Mouse (Mus musculus) right cerebral cortex, postnatal 36 days (tissue): ENCODE measurements around the gene Fam161b.

Experiments
- DNase-seq, 2 experiments: peaks; one replicate each; pipeline ENCODE4 v3.0.0; 2022; ENCODE audit warnings: low spot score in 2 of 2, mixed read lengths in 1 of 2

Gene Fam161b

DNA sequence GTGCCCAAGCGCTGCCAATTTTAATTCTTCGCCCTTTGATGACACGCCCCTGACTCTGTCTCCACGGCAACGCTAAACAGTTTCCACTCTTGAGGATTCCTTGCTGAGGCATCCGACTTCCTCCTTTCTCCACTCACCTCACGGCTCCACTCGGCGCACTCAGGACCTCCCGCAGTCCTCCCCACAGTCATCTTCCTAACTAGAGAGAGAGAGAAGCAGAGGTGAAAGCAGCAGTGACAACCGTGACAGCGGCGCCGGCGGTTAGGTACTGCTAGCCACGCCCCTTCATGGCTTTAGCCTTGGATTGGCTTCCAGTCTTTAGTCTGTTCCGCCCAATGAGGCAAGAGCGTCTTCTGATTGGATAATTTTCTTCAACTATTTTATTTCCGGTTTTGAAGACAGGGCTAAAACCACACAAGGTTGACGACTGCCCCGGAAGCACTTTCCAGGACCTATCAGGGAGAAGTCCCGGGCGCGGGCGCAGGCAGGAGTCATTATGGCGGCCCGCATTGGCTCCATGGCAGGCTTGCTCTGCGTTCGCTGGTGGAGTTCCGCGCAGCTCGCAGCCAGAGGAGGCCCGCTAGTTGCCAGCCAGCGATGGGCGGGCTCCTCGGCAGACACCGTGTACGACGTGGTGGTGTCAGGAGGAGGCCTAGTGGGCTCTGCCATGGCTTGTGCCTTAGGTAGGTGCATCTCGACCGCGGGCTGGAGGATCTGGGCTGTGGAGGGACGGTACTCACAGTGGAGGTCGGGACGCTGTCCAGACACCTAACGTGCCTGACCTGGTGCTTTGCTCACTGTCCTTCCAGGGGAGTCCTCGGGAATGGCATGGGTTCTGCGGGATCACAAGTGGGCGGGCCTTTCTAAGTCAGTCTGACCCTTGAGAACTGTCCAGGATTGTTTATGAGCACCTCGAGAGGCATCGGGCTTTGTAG, at the start of gene Fam161b, which contains the start of gene Coq6:
TSS of gene Fam161b (minus strand) at position 279 of the 935 bp plus-strand sequence.
TSS of gene Coq6 (plus strand) at position 103 of the 935 bp plus-strand sequence.
- peak; percentile 96 for DNase-seq

GRCm38 (mm10) chr12:84408819-84409507, 47.3 kb upstream of the Fam161b start, which contains the start of the genes Entpd5 and Bbof1:
Gene Entpd5, minus strand, starts transcription at chr12:84409029.
Gene Bbof1, plus strand, starts transcription at chr12:84409071.
- peak; percentile 85 to 87 for DNase-seq

- DNase-seq = peak; percentile 8 to 25
These were observed 46.5 kb upstream of the Fam161b start for GRCm38 (mm10) chr12:84407874-84408818.

DNA sequence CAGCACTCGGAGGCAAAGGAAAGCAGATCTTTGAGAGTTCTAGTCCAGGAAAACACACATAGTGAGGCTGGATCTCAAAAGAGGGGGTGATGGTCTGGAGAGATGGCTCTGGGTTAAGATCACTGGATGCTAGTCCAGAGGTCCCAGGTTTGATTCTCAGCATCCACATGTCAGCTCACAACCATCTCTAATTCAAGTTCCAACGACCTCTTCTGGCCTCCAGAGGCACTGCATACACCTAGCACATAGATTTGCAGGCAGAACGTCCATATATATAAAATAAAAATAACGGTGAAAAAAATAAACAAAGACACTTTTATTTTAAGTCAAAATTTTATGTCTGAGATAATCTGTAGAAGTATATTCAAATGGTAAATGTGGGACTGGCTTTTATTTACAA, 45.6 kb upstream of the Fam161b start:
- no peak for DNase-seq

- no peak for DNase-seq
These were observed 42.9 kb upstream of the Fam161b start for GRCm38 (mm10) chr12:84404541-84404940.

DNA sequence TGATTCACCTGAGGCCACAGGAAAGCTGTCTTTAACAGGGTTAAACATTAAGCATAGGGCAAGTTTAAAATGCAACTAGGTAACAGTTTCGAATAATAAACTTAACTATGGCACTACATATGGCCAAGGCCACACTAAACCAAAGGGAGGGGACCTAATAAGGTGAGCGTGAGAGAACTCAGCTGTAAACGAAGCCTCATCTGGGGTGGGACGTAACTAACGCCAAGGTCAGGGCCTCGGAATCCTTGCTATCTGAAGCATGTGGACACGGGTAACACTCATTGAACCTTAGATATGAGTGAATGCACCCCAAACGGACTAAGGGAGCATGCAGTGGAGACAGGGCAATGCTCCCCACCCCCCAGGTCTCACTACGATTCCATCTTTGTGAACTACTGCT, 41.3 kb upstream of the Fam161b start:
- no peak for DNase-seq

DNA sequence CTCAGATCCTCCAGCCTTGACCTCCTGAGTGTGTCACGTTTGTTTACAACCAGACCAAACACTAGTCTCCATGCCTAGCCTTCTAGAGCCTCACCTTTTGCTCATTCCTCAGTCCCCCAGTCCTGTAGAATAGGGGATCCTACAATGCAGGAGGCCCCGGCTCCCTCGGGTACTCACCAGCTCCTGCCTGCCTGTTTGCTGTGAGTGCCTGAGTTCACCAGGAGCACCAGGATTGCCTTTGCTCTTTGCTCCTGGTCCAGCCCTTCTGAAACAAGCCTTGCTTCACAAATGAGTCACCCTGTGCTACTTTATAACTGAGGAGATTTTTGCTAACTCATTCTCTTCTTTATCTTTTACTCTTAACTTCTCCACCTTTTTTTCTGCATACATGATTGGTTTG, 39.0 kb upstream of the Fam161b start:
- no peak for DNase-seq

DNA sequence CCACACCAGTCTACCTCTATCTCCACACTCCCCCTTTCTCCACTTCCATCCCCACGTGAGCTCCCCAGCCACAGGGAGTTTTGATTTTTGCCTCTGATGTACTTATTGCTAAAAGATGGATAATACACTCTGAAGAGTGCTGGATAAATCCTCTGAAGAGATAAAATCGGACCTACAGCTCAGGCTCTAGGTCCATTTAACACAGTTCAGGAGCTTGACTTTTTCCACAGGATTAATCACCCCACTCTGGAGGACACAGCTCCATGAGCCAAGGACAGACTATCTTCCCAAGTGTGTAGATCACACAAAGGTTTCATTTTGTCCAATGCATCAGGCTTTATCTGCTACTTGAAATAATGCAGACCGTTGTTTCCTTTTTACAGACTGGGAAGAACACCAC, 38.4 kb upstream of the Fam161b start:
- no peak for DNase-seq

DNA sequence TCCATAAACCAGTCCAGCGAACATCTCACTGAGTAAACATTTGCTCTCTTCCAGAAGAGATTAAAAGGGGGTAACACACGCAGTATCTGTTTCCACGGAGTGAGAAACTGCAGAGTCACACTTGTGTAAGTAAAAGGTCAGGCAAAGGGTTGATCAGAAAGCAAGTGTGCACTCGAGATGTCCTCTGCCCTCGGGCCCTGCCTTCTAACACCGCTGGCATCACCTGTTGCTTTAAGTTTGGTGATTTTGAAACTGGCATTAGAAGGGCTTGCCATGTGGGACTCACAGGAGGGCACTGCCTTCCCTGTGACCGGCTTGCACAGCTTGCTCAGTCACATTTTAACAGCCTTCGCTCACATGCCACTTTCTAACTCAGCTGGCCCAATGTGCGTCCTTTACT, 38.0 kb upstream of the Fam161b start:
- DNase-seq = no peak

DNA sequence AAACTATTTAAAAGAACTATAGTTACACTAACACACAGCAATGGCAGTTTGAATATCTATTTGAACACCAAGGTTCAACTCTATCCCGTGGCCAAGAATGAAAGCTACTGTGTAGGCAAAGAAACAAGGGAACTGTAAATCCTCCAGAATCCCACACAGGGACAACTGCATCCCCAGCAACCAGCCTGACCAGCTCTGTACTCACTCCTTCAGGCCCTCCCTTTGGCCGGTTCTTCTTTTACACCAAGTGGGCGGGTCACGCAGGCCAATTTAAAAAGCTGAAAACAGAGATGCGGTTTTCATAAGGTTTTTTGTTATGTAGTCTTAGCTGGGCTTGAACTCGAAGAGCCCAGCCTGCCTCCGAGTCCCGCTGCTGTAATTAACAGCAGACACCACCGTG, 37.5 kb upstream of the Fam161b start:
- DNase-seq = no peak

DNA sequence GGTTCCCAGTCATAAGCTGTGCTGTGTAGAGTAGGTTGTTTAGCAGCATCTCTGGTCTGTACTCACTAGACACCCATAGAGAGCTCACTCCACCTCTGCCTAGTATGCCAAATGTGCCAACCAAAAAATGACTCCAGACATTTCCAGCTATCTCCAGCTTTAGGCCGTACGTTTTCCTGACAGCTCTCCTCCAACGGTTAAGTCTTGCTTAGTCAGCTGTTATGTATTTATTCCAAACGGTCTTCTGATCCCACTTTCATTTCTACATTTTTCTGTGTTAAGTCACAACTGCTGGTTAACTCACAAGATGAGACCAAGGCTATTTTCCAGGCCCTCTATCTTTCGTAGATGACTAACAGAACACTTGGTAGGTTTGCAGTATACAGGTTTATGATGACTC, 37.0 kb upstream of the Fam161b start:
- no peak for DNase-seq

DNA sequence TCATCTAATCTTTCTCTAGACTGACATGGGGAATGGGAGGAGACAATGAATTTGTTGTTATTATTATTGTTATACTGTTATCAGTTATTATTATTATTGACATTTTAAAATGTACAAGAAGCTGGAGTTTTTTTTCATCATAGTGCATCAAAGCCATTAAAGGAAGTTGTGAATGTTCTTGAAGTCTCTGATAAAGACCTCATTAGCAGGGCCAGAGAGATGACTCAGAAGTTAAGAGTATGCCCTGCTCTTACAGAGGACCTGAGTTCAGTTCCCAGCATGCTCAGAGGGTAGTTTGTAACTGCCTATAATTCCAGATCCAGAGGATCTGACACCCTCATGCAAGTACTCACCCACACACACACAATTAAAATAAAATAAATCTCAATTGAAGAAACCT, 36.1 kb upstream of the Fam161b start:
- no peak for DNase-seq

GRCm38 (mm10) chr12:84396947-84397679, 35.5 kb upstream of the Fam161b start:
- DNase-seq = no peak

DNA sequence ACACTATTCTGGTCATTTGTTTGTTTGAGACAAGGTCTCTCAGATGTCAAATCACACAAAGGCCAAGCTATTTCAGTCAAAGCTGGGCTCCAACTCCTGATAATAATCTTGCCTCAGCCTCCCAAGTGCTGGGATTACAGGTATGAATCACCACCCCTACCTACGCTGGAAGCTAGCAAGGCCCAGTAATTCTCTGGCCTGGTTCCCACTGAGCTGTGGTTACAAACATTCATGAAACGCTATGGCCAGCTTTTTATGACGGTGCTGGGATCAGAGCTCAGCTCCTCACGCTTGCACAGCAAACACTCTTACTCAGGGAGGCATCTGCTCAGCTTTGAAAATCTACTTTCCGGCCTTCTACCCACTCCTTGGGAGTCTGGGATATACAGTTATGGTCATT, 32.2 kb upstream of the Fam161b start:
- no peak for DNase-seq

DNA sequence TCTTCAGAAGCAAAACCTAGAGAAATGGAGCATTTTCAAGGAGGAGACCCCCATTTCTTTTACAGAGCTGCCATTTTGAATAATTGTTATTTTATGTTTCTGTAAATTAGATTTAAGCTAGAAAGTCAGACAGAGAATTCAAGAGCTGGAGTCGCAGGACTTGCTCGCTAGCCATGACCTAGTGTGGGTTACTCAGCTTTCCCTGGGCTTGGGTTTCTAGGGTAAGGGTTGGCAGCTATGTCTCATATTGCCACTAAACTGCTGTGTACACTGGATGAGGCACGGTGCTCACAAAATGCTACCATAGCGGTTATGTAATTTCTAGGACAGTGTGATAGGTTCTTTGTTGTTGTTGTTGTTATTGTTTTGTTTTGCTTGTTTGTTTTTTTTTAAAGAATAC, 31.0 kb upstream of the Fam161b start:
- no peak for DNase-seq

DNA sequence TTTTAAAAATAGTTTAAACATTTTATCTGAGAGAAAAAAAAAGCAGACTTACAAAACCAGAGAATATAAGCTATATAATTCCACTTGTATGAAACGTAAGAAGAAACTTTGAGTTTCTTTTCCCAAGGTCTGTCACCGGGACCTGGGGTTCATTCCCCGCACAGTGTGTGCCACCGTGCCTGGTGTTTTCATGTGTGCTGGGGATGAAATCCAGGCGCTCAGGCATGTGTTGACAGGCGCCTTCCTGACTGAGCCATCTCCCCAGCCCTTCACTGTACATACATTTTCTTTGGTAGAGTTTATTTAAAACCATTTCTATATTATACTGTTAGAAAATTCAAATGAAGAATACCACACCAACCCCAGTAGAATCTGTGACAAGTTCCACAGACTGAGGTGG, 28.7 kb upstream of the Fam161b start:
- DNase-seq = no peak

DNA sequence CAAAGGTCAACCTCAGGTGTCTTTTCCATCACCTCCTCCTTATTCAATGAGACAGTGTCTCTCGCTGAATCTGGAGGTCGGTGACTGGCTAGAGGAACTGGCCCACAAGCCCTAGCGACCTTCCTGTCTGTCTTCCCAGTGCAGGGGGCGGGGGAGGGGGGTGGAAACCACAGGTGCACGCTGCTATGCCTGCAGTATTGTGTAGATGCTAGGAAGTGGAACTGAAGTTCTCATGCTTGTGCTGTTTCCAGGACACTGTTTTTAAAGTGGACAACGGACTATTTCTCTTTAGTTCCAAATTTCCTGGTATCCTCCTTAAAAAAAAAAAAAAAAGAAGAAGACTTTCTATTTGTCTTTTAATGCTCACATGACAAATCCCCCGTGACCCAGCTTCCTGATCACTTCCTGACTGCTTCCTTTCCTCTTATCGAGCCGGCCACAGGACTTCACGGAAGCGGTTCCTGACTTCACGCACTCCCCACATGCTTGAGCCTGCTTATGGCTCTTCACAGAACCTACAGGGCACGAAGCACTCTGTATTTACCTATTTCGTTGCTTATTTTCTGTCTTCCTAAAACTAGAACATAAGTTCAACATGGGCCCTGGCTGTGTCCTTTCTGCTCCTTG, 27.3 kb upstream of the Fam161b start:
- no peak for DNase-seq

DNA sequence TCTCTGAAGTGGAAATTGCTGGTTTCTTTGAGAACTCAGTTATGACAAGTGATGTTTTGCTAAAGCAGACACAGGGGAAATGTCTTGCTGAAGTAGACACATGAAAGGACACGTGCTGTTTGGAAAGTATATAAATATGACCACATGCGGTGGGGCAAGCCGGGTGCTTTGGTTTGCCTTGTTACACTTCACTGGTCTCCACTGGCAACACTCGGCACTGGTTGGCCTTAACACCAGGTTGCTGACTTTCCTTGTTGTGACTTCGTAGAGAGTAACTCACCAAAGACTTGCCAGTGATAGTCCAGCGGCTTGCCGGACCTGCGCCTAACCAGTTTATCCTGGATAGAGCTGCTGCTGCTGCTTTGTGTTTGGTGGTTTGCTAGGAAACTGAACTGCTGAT, 26.5 kb upstream of the Fam161b start:
- DNase-seq = no peak

DNA sequence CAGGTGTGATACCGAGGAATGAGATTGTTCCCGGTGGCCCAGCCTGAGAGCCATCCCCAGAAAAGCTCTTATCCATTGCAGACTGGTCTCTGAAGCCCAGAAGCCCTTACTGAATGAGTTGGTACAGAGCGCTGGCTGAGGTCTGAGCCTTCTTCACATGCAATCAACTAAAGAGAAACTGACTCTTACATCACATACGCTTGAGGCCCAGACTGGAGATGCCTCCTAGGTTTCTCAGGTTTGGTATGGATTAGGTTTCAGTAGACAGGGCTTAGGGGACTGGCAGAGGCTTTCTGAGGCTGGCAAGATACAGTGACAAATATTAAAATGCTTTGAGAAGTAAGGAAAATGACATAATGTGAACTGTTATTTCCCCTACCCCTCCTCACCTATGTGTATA, 23.8 kb upstream of the Fam161b start:
- DNase-seq = no peak

DNA sequence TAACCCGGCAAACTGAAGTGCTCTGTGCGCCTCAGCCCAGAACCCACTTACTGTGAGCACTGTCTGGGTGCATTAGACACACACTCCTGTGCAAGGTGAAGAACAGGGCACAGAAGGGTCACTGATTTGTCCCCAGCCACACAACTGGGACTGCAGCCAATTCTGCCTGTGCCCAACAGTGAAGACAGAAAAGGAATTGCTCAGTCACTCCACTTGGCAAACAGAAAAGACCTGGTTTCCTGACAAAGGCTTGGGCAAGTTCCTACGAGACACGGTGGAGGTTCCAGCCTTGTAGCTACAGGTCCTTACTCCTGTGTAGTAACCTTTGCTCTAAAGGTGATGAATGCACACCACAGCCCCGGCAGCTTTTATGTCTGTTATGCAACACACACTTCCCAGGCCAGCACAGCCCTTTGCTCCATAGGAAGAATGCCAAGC, 23.0 kb upstream of the Fam161b start:
- no peak for DNase-seq
